Mouse (Mus musculus): ENCODE measurements around the gene Skp2. TPM values are rescaled to one million over a fixed set of nuclear protein-coding genes. Genes with fewer than 3 reads are reported as not detected.

The Skp2 gene
- total and polyA plus RNA-seq, 2 experiments from 2014 or later = 1.5 to 5.1 TPM

DNA sequence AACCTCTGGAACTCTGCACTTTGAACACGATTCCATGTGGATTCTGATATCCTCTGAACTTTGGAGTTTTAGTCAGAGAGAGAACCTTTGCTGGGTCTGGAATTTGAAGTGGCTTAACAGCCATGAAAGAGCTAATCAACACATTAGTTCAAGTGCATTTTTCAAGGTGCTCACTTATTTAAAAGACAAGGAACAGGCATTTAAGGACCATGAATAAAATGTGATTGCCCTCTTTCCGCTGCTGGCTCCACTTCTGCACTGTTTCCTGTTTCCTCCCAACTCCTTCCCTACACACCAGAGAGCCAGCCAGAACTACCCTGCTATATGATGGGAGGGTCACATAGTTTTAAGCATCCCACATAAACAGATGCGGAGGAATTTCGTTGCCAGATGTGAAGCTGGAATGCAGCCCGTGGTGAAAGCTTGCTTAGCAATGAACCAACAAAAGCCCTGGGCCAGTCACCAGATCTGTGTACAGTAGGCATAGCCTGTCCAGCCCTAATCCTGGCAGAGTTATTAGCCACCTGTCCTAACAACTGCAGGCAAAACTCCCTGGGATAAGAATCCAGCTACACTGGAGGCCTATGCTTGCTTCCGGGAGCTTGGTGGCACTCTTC, 20.2 kb downstream of the Skp2 start:
- ATAC-seq (ENCODE audit: insufficient read depth, low read depth) (no peak), DNase-seq (ENCODE audit: low spot score) (no peak)
- H3K27me3 ChIP-seq (ENCODE audit: control insufficient read depth, insufficient read depth, low read length) = no peaks in the 10 kb centered on the region
- H3K27ac ChIP-seq (ENCODE audit: low read depth) = peak overlapping the region; percentile 56
- TF ChIP-seq CTCF (IDR thresholded peaks at IDR 0.05; ENCODE audit: low read depth) = no peak
- no peak for TF ChIP-seq EP300 (IDR thresholded peaks at IDR 0.05; ENCODE audit: low read depth)
- H3K4me1 ChIP-seq (ENCODE audit: control insufficient read depth, insufficient read depth) = 0 out of 2 replicates have a peak, but pooled peaks cover 8% of the 10 kb centered on the region
- no peak overlapping the region for H3K4me2 ChIP-seq (ENCODE audit: low read depth, low read length)
- WGBS = 43% methylated on average over 6 of the region's 6 CpGs
- no peak overlapping the region for H3K9ac ChIP-seq (replicated peaks; ENCODE audit: low read depth, low read length)
- peaks cover 30% of the 10 kb centered on the region for H3K36me3 ChIP-seq (replicated peaks; ENCODE audit: control insufficient read depth, insufficient read depth, low read length)
- H3K9me3 ChIP-seq (replicated peaks; ENCODE audit: control insufficient read depth, low read length) = no peaks in the 10 kb centered on the region
- no peak overlapping the region for H3K4me3 ChIP-seq (ENCODE audit: low read depth, low read length)

DNA sequence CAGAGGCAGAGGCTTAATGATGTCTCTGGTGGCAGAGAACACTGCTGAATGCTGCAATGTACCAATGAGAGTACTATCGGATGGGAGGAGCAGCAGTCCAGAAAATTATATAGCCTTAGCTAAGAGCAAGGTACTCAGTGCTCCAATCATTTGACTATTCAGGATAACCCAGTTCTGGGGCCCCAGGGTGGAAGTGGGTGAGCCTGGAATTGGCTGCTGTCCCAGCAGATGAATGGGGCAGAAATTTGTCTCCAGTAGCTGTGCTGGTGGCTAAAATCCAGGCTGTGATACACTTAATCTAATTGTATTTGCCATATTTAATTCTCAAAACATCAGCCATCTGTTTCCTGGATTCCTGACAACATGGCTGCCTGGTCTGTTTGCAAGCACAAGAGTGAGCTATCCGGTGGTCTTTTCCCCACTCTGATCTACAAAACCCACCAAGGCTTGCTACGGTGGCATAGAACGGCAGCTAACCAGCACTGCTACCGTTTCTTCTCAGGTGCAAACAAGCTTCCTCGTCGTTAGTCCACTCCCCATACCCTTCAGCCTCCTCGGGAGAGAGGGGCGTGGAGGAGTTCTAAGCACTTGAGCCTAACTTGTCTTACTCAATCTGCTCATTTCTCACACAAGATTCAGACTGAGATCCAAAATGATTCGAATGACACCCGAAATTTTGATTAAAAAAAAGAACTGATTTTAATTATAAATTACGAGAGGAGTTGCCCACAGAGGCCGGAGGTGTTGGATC, 22.4 kb downstream of the Skp2 start:
- peak overlapping the region; percentile 55 for H3K27ac ChIP-seq (ENCODE audit: low read depth)
- no peaks in the 10 kb centered on the region for H3K9me3 ChIP-seq (replicated peaks; ENCODE audit: control insufficient read depth, low read length)
- no peak overlapping the region for H3K4me2 ChIP-seq (ENCODE audit: low read depth, low read length)
- 72% methylated on average over 13 of the region's 13 CpGs for WGBS
- no peak for ATAC-seq (ENCODE audit: insufficient read depth, low read depth)
- TF ChIP-seq EP300 (IDR thresholded peaks at IDR 0.05; ENCODE audit: low read depth) (no peak), CTCF (IDR thresholded peaks at IDR 0.05; ENCODE audit: low read depth) (no peak)
- 0 out of 2 replicates have a peak, but pooled peaks cover 4% of the 10 kb centered on the region for H3K4me1 ChIP-seq (ENCODE audit: control insufficient read depth, insufficient read depth)
- no peak for DNase-seq (ENCODE audit: low spot score)
- H3K36me3 ChIP-seq (replicated peaks; ENCODE audit: control insufficient read depth, insufficient read depth, low read length) = peaks cover 36% of the 10 kb centered on the region
- H3K4me3 ChIP-seq (ENCODE audit: low read depth, low read length) = no peak overlapping the region
- H3K9ac ChIP-seq (replicated peaks; ENCODE audit: low read depth, low read length) = no peak overlapping the region
- no peaks in the 10 kb centered on the region for H3K27me3 ChIP-seq (ENCODE audit: control insufficient read depth, insufficient read depth, low read length)

DNA sequence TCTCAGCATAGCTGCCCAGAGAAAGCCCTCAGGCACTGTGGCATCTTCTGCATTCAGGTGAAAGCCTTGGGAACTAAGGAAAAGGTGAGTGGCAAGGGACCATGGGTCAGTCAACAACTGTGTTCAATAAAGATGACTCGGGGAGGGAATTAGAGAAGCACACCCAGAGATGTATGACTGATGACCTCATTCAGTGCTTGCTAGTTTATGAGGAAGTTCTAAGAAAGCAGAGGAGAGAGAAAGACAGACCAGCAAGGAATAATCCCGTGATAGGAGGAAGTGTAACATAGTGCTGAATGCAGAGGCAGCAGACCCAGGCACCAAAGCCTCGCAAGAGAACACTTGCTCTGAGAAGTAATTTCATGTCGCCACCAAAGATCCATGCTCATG, 23.7 kb downstream of the Skp2 start:
- no peaks in the 10 kb centered on the region for H3K27me3 ChIP-seq (ENCODE audit: control insufficient read depth, insufficient read depth, low read length)
- no peak for ATAC-seq (ENCODE audit: insufficient read depth, low read depth)
- no peak overlapping the region for H3K27ac ChIP-seq (ENCODE audit: low read depth)
- H3K4me3 ChIP-seq (ENCODE audit: low read depth, low read length) = no peak overlapping the region
- H3K9me3 ChIP-seq (replicated peaks; ENCODE audit: control insufficient read depth, low read length) = no peaks in the 10 kb centered on the region
- no peak for TF ChIP-seq CTCF (IDR thresholded peaks at IDR 0.05; ENCODE audit: low read depth)
- peaks cover 35% of the 10 kb centered on the region for H3K36me3 ChIP-seq (replicated peaks; ENCODE audit: control insufficient read depth, insufficient read depth, low read length)
- 74% methylated on average over 4 of the region's 4 CpGs for WGBS
- H3K4me2 ChIP-seq (ENCODE audit: low read depth, low read length) = no peak overlapping the region
- 0 out of 2 replicates have a peak, but pooled peaks cover 4% of the 10 kb centered on the region for H3K4me1 ChIP-seq (ENCODE audit: control insufficient read depth, insufficient read depth)
- DNase-seq (ENCODE audit: low spot score) = no peak
- H3K9ac ChIP-seq (replicated peaks; ENCODE audit: low read depth, low read length) = no peak overlapping the region

DNA sequence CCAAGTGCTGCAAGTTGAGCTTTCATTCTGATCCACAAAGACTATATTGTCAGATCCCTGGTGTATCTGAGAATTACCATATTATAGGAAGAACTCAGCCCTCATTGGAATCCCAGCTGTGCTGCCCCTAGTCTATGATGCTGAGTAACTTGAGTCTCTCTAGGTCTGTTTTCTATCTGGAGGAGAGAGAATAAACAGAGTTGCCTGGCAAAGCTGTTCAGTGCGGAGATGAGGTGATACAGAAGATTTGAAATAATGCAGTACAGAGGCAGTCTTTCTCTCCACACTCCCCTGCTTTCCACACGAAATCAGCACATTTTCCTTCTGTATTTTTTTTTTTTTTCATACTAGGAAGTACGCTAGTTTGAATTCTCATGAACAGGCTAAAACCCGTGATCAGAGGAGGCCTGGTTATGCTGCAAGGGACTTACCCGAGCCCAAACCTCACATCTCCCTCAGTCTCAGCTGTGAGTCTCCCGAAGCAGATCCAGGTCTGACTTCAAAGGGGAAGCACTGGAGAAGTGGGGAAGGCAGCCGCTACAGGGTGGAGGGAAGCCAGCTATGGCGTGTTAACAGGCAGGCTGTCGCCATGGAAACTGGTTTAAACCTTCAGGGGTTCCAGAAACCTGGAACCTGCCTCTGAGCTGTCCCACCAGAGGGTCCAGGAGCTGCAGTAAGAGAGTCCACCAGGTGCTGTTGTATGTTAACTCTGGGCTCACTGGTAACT, 24.3 kb downstream of the Skp2 start:
- H3K27me3 ChIP-seq (ENCODE audit: control insufficient read depth, insufficient read depth, low read length) = no peaks in the 10 kb centered on the region
- 0 out of 2 replicates have a peak, but pooled peaks cover 4% of the 10 kb centered on the region for H3K4me1 ChIP-seq (ENCODE audit: control insufficient read depth, insufficient read depth)
- DNase-seq (ENCODE audit: low spot score) (no peak), ATAC-seq (ENCODE audit: insufficient read depth, low read depth) (no peak)
- H3K9me3 ChIP-seq (replicated peaks; ENCODE audit: control insufficient read depth, low read length) = no peaks in the 10 kb centered on the region
- TF ChIP-seq CTCF (IDR thresholded peaks at IDR 0.05; ENCODE audit: low read depth) = no peak
- TF ChIP-seq EP300 (IDR thresholded peaks at IDR 0.05; ENCODE audit: low read depth) = no peak
- no peak overlapping the region for H3K4me2 ChIP-seq (ENCODE audit: low read depth, low read length)
- no peak overlapping the region for H3K27ac ChIP-seq (ENCODE audit: low read depth)
- no peak overlapping the region for H3K4me3 ChIP-seq (ENCODE audit: low read depth, low read length)
- 80% methylated on average over 9 of the region's 9 CpGs for WGBS
- peaks cover 39% of the 10 kb centered on the region for H3K36me3 ChIP-seq (replicated peaks; ENCODE audit: control insufficient read depth, insufficient read depth, low read length)
- H3K9ac ChIP-seq (replicated peaks; ENCODE audit: low read depth, low read length) = no peak overlapping the region

DNA sequence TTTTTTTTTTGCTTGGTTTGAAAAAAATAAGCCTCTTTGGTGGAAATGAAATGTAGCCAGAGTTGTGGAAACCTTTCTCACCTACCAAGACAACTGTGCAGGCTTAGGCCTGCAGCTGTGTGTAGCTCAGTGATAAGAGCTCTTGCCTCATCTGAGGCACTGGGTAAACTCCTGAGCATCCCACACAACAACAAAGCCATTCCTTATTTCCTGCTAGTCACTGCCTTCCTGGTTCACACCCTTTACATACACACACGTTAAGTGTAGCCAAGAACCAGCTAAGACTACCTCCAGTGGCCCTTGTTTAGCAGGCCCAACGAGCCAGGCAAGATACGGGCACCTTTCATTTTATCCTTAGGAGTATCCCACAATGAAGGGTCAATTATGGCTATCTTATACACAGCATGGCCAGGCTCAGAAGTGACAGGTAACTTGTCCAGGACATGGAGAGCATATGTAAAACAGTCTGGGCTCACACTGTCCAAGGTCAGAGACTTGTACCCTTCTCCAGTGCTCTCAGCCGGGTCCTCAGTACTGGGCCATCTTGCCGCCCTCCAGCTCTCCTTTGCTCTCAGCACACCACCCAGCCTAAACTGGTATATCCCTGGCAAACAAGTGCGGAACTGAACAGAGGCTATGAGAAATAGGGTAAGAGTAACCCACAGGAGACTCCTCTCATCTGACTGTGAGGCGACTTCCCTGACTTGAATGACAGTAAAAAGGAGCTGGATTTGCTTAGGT, 28.0 kb downstream of the Skp2 start:
- Histone ChIP-seq H3K4me2 (ENCODE audit: low read depth, low read length) (no peak overlapping the region), H3K36me3 (replicated peaks; ENCODE audit: control insufficient read depth, insufficient read depth, low read length) (peaks cover 60% of the 10 kb centered on the region), H3K27me3 (ENCODE audit: control insufficient read depth, insufficient read depth, low read length) (no peaks in the 10 kb centered on the region), H3K27ac (ENCODE audit: low read depth) (no peak overlapping the region), H3K9ac (replicated peaks; ENCODE audit: low read depth, low read length) (no peak overlapping the region), H3K4me3 (ENCODE audit: low read depth, low read length) (no peak overlapping the region), H3K4me1 (ENCODE audit: control insufficient read depth, insufficient read depth) (no peaks in the 10 kb centered on the region), H3K9me3 (replicated peaks; ENCODE audit: control insufficient read depth, low read length) (no peaks in the 10 kb centered on the region)
- ATAC-seq (ENCODE audit: insufficient read depth, low read depth) (no peak), DNase-seq (ENCODE audit: low spot score) (no peak)
- no peak for TF ChIP-seq EP300 (IDR thresholded peaks at IDR 0.05; ENCODE audit: low read depth)
- no peak for TF ChIP-seq CTCF (IDR thresholded peaks at IDR 0.05; ENCODE audit: low read depth)
- WGBS = 79% methylated on average over 7 of the region's 7 CpGs
